Mouse (Mus musculus) stomach, embryonic 15.5 days (tissue): ENCODE results near the gene Foxp1. TPM values are rescaled to one million over a fixed set of nuclear protein-coding genes. Genes with fewer than 3 reads are reported as not detected.

Source experiments
- ATAC-seq: fragments of 200-750 bp; cut with Nextera tagmentation; 2 replicates; pipeline ENCODE4 v1.8.0; 2017; ENCODE audit warnings: low read depth, moderate number of reproducible peaks, moderate TSS enrichment; ENCODE audit not compliant: insufficient read depth, low FRiP score
- H3K27ac ChIP-seq: fragments of 300-500 bp; sonication (generic); 2 replicates; pipeline ENCODE4 v1.5.1; 2015; ENCODE audit warnings: mild to moderate bottlenecking, inconsistent platforms
- H3K27me3 ChIP-seq: fragments of 300-500 bp; sonication (generic); replicated peaks from 2 replicates; pipeline ENCODE4 v1.6.1; 2015; ENCODE audit warnings: inconsistent platforms
- H3K36me3 ChIP-seq: fragments of 300-500 bp; sonication (generic); 2 replicates; pipeline ENCODE4 v1.6.1; 2015; ENCODE audit warnings: inconsistent platforms
- H3K4me1 ChIP-seq: fragments of 300-500 bp; sonication (generic); 2 replicates; pipeline ENCODE4 v1.6.1; 2015; ENCODE audit warnings: inconsistent platforms
- H3K4me2 ChIP-seq: fragments of 300-500 bp; sonication (generic); 2 replicates; pipeline ENCODE4 v1.6.1; 2015; ENCODE audit warnings: mild to moderate bottlenecking, inconsistent platforms
- H3K4me3 ChIP-seq: fragments of 300-500 bp; sonication (generic); replicated peaks from 2 replicates; pipeline ENCODE4 v1.5.1; 2015; ENCODE audit warnings: inconsistent platforms
- H3K9ac ChIP-seq: fragments of 300-500 bp; sonication (generic); 2 replicates; pipeline ENCODE4 v1.6.1; 2015; ENCODE audit warnings: inconsistent platforms
- H3K9me3 ChIP-seq: fragments of 300-500 bp; sonication (generic); 2 replicates; pipeline ENCODE4 v1.6.1; 2016; ENCODE audit warnings: inconsistent platforms
- WGBS: fragments of 180-500 bp; shearing (Covaris S2); methylation state at CpG from one replicate; pipeline ENCODE4 v1.1.7; 2015; 5-methylcytosine and 5-hydroxymethylcytosine counted together
- polyA plus RNA-seq: library from polyadenylated mRNA; unstranded; fragments of >200 nt; fragmentation: Nextera tagmentation; extraction: Ambion mirVana; gene quantifications from 2 replicates; pipeline ENCODE4 v1.2.1, GENCODE M21; 2015

The Foxp1 gene
- polyA plus RNA-seq, 1 experiment from 2014 or later = 105 TPM

DNA sequence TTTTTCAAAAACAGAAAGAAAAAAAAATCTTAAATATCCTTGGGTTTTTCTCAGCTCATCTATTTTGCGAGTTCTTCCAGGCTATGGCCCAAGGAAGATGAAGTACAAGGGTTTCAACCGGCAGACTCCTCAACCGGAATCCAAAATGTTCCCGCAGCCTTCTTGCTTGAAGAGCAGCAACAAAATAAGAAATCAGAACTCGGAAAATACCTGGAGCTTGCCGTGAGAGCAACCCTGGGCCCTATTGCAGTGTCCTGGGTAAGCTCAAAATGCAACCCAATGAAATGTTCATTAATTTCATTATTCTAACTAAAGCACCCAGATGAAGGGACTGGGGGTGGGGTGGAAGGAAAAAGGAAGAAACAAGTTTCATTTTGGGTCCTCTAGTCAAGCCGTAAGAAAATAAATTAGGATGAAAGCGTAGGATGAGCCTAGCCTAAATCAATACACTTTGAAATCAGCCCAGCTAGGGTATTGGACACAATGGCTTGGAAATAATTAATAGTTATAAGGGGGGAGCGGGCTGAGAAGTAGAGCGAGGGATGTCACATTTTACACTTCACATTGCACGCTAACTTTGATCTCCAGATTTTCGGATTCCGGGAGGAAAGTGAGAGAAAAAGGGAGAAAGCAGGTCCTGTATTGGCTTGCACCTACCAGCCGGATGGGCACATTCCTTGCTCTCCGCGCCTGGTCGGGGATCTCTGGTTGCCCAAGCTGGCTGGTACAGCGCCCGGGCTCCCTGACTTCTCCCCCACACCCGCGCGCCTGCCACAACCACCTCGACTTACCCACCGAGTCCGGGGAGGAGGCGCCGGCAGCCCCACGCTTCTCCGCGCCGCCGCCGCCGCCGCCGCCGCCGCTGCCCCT is 2.5 kb downstream of the Foxp1 start:
- Histone ChIP-seq H3K9me3 (no peaks in the 10 kb centered on the region), H3K36me3 (no peaks in the 10 kb centered on the region), H3K4me2 (peak overlapping the region; percentile 80), H3K4me3 (peak overlapping the region; percentile 87), H3K4me1 (0 out of 2 replicates have a peak, but pooled peaks cover 4% of the 10 kb centered on the region), H3K9ac (peak overlapping the region; percentile 71), H3K27ac (peak overlapping the region; percentile 100), H3K27me3 (no peaks in the 10 kb centered on the region)
- no peak for ATAC-seq
- 6% methylated on average over 38 of the region's 38 CpGs for WGBS

DNA sequence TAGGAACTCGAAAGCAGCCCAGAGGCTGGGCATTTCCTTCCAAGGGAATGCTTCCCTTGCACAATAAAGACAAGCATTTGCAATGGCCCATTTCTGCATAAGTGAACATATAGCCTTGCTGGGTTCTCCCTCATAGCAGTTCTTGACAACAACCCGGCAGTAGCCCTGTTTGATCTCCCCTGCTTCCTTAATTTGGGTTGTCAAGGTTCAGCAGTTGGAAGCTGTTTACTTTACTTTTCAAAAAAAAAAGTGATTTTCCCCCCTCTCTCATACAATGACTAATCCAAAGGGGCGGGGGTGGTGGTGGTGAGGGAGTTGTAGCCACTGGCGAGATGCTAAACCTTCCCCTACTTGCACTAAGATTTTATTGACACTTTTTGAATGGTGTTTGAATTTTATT is 3.5 kb downstream of the Foxp1 start:
- Histone ChIP-seq H3K36me3 (no peaks in the 10 kb centered on the region), H3K4me3 (peak overlapping the region; percentile 24), H3K9me3 (no peaks in the 10 kb centered on the region), H3K27ac (peak overlapping the region; percentile 100; the same call in 1 of the 2 replicates), H3K4me1 (0 out of 2 replicates have a peak, but pooled peaks cover 4% of the 10 kb centered on the region), H3K27me3 (no peaks in the 10 kb centered on the region), H3K4me2 (peak overlapping the region; percentile 80), H3K9ac (no peak overlapping the region)
- 33% methylated on average over 4 of the region's 4 CpGs for WGBS
- no peak for ATAC-seq

DNA sequence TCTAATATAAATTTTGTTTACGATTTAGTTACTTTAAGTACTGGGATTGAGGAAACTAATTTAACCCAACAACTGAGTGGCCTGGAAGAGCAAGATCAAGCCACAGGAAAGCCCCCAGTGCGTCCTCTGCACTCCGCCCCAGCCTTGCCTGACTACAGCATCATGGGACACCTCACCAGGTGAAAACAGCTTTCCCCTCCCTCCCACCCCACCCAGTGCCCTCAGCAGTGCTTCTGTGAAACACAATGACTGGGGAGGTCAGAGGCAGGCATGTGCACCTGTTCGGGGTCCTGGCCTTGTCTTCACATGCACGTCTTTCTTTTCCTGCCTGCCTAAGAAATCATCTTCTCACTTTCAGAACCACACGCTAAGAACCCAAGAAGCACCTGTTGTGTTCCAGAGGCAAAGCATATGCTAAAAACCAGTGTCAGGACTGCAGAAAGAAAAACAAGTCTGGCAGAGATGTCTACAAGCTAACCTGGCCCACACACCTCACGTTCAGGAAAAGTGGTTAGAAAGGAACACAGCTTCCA is 6.8 kb downstream of the Foxp1 start:
- Histone ChIP-seq H3K9ac (no peak overlapping the region), H3K27me3 (no peaks in the 10 kb centered on the region), H3K4me3 (no peak overlapping the region), H3K4me1 (peaks cover 12% of the 10 kb centered on the region; the same call in 1 of the 2 replicates), H3K36me3 (no peaks in the 10 kb centered on the region), H3K4me2 (no peak overlapping the region), H3K27ac (no peak overlapping the region), H3K9me3 (no peaks in the 10 kb centered on the region)
- no peak for ATAC-seq
- 73% methylated on average over 7 of the region's 7 CpGs for WGBS

DNA sequence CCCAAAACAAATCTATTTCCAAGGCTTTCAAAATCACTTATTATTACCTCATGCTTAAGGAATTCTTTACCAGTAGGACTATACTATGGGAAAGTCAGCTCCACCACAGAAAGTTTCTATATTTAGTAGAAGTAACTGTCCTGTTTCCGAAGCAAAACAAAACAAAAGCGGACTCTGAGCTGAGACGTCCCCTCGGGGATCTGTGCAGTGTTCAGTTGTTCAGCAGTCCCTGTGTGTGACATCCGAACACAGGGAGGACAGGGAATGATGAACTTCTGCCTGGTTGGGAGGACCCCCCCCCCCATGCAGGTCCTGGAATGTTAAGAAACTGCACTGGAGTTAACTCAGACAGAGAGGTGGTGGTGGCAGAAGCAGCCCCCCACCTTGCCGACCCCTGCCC is 10.7 kb downstream of the Foxp1 start:
- Histone ChIP-seq H3K27me3 (no peaks in the 10 kb centered on the region), H3K36me3 (no peaks in the 10 kb centered on the region), H3K4me2 (peak overlapping the region; percentile 32), H3K4me1 (peaks cover 18% of the 10 kb centered on the region; the same call in 1 of the 2 replicates), H3K9ac (no peak overlapping the region), H3K9me3 (no peaks in the 10 kb centered on the region), H3K4me3 (no peak overlapping the region), H3K27ac (0 out of 2 replicates have a peak overlapping the region, but pooled peaks have one; percentile 9)
- ATAC-seq = no peak
- 35% methylated on average over 6 of the region's 6 CpGs for WGBS

DNA sequence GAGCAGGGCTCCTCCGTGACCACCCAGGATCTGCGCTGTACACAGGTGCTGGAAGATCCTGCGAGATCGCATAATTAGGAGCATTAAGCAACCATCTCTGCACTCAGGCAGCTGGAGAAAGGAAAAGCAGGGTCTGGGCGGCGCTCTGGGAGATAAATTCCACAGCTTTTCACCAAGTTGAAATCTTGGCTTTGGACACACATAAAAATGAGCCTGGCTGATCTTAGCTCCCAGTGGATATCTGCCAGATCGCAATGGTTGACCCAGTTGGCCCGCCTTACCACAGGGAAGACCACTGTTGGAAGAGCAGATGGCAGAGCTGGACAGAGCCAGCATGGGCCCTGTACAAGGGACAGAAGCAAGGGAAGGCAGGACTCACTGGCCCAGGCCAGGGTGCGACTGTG is 13.3 kb downstream of the Foxp1 start:
- Histone ChIP-seq H3K27me3 (no peaks in the 10 kb centered on the region), H3K9ac (no peak overlapping the region), H3K9me3 (no peaks in the 10 kb centered on the region), H3K4me2 (no peak overlapping the region), H3K4me1 (peaks cover 14% of the 10 kb centered on the region; the same call in 1 of the 2 replicates), H3K36me3 (0 out of 2 replicates have a peak, but pooled peaks cover 3% of the 10 kb centered on the region), H3K4me3 (no peak overlapping the region), H3K27ac (no peak overlapping the region)
- no peak for ATAC-seq
- WGBS = 79% methylated on average over 9 of the region's 9 CpGs

DNA sequence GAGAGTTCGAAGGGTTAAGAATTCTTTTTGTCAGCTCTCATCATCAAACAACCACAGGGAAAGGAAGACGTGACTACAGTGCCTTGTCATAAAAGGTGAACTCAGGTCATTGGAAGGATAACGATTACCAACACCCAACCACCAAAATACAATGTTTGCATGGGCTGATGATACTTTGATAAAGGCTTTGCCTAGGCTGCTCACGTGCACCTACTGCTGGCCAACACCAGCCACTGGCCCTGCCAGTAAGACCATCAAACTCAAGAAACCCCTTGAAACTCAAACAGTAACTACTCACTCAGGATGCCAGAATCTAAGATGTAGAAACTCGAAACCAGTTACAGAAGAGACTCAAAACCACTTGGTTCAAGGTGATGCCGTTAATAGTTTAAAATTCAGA is 15.7 kb downstream of the Foxp1 start:
- WGBS = 80% methylated on average over 6 of the region's 6 CpGs
- ATAC-seq = no peak

DNA sequence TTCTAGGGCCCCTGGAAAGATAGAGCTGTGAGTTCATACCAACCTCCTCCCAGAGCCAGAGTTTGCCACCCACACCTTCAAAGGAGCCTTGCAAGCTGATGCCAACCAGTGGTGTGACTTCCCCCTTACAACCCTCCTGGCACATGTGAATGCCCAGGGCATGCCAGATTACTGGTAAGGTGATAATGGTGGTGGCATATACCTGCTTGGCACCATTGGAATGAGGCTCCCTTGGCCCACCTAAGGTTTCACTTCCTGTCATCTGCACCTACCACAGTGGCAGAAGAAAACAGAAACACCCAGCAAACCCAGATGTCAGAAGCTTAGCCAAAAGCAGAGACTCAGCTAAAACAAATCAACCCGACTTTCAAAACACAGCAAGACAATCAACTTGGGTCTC is 18.8 kb downstream of the Foxp1 start:
- WGBS = 86% methylated on average over 1 of the region's 1 CpGs
- Histone ChIP-seq H3K27me3 (no peaks in the 10 kb centered on the region), H3K4me3 (no peak overlapping the region), H3K4me1 (no peaks in the 10 kb centered on the region), H3K27ac (no peak overlapping the region), H3K36me3 (0 out of 2 replicates have a peak, but pooled peaks cover 3% of the 10 kb centered on the region), H3K9me3 (no peaks in the 10 kb centered on the region), H3K9ac (no peak overlapping the region), H3K4me2 (no peak overlapping the region)
- no peak for ATAC-seq

More for the DNA sequence above, 15.7 kb downstream of the Foxp1 start:
- H3K9me3 ChIP-seq = no peaks in the 10 kb centered on the region
- no peak overlapping the region for H3K4me2 ChIP-seq
- no peaks in the 10 kb centered on the region for H3K27me3 ChIP-seq
- no peak overlapping the region for H3K9ac ChIP-seq
- no peak overlapping the region for H3K4me3 ChIP-seq
- no peak overlapping the region for H3K27ac ChIP-seq
- peaks cover 9% of the 10 kb centered on the region; the same call in 1 of the 2 replicates for H3K4me1 ChIP-seq
- 0 out of 2 replicates have a peak, but pooled peaks cover 3% of the 10 kb centered on the region for H3K36me3 ChIP-seq

DNA sequence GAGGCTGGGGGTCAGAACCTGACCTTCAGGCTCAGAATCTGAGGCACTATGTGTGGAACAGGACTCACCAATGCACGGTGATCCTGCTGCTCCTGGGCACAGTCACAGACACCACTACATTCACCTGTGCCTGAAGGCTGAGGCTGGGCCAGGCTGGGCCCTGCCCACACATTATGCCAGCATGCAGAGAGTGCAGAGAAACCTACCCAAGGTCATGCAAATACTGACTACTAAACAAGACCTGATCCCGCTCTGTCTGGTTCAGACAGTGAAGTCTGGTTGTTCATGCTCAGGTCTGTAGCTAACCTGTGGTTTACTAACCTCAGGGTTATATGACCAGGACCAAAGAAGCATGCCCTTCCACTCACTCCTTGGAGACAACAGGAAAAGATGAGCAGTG is 19.8 kb downstream of the Foxp1 start:
- no peak overlapping the region for H3K27ac ChIP-seq
- 69% methylated on average over 2 of the region's 2 CpGs for WGBS
- ATAC-seq = peak; percentile 25; the same call in 1 of the 2 replicates

DNA sequence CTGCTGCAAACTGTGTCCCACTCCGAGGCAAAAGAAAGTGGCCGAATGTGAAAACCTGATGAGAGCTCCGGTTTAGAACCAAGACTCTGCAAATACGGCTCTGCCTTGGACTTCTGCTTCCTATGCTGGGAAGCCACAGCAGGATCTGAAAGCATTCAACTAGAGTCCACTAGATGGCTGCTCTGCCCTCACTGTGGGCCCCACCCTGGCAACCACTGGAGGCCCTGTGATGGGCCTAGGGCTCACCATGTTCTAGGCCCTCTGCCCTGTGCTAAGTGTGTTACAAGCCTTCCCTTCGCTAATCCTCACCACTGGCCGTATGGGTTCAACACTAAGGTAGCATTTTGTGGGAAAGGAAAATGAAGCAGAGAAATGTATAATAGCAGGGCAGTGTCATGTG is 20.2 kb downstream of the Foxp1 start:
- Histone ChIP-seq H3K4me2 (no peak overlapping the region), H3K27me3 (no peaks in the 10 kb centered on the region), H3K27ac (no peak overlapping the region), H3K4me3 (no peak overlapping the region), H3K36me3 (0 out of 2 replicates have a peak, but pooled peaks cover 3% of the 10 kb centered on the region), H3K9me3 (no peaks in the 10 kb centered on the region), H3K4me1 (no peaks in the 10 kb centered on the region), H3K9ac (no peak overlapping the region)
- ATAC-seq = no peak
- WGBS = 85% methylated on average over 6 of the region's 6 CpGs

More for the DNA sequence above, 19.8 kb downstream of the Foxp1 start:
- Histone ChIP-seq H3K4me1 (no peaks in the 10 kb centered on the region), H3K27me3 (no peaks in the 10 kb centered on the region), H3K9ac (no peak overlapping the region), H3K9me3 (no peaks in the 10 kb centered on the region), H3K4me3 (no peak overlapping the region), H3K4me2 (no peak overlapping the region), H3K36me3 (0 out of 2 replicates have a peak, but pooled peaks cover 3% of the 10 kb centered on the region)

DNA sequence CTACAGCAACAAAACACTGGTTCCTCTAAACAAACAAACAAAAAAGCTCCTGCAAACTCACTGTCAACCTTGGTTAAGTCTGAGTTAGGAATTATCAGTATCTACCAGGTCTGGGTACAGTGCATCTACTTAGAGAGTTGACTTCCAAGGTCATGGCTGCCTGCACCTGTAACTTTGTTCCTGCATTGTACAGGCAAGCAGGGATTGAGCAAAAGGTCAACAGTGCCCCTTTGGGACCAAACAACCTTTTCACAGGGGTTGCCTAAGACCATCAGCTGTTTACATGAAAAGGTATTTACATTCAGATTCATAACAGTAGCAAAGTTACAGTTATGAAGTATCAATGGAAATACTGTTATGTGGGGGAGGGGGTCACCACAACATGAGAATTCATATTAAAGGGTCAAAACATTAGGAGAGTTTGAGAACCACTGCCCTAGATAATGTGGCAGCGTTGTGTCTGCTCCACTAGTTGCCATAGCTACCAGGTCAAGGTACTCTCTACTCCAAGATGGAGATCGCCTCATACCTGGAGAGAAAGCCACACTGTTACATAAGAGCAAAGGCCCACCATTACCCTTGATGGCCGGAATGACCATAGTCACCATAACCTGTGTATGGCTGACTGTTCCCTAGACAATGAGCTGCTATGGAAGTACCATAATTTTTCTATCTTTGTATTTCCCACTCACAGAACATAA is 21.8 kb downstream of the Foxp1 start:
- no peak overlapping the region for H3K4me3 ChIP-seq
- no peak overlapping the region for H3K4me2 ChIP-seq
- WGBS = 91% methylated on average over 3 of the region's 3 CpGs
- H3K27ac ChIP-seq = no peak overlapping the region
- no peak for ATAC-seq
- H3K36me3 ChIP-seq = 0 out of 2 replicates have a peak, but pooled peaks cover 3% of the 10 kb centered on the region
- no peaks in the 10 kb centered on the region for H3K9me3 ChIP-seq
- H3K4me1 ChIP-seq = no peaks in the 10 kb centered on the region
- no peaks in the 10 kb centered on the region for H3K27me3 ChIP-seq
- no peak overlapping the region for H3K9ac ChIP-seq

DNA sequence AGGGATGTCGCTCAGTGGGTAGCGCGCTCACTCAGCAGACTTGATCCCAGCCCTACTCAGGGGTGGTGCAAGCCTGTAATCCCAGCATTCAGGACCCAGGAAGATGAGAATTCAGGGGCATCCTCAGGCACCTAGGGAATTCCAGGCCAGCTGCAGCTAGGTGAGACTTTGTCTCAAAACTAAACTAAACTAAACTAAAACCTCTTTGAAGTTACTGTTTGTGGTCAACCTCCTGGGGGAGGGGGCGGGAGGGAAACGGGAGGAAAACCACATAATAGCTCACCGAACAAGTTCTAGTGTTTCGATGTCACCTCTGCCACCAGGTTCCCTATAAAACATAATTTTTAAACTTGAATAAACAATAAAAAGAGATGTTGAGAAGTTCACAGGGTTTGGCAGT is 24.4 kb downstream of the Foxp1 start:
- WGBS = 72% methylated on average over 7 of the region's 7 CpGs
- no peaks in the 10 kb centered on the region for H3K9me3 ChIP-seq
- ATAC-seq = no peak

More for the DNA sequence above, 24.4 kb downstream of the Foxp1 start:
- no peak overlapping the region for H3K9ac ChIP-seq
- no peaks in the 10 kb centered on the region for H3K27me3 ChIP-seq
- no peaks in the 10 kb centered on the region for H3K4me1 ChIP-seq
- H3K4me3 ChIP-seq = no peak overlapping the region
- H3K27ac ChIP-seq = no peak overlapping the region
- no peak overlapping the region for H3K4me2 ChIP-seq
- no peaks in the 10 kb centered on the region for H3K36me3 ChIP-seq
